Mouse (Mus musculus) limb, embryonic 11.5 days (tissue): ENCODE results near the gene Ldhal6b. TPM values are rescaled to one million over a fixed set of nuclear protein-coding genes. Genes with fewer than 3 reads are reported as not detected.

Experiments used
- ATAC-seq: fragments of 200-750 bp; cut with Nextera tagmentation; 2 replicates; pipeline ENCODE4 v1.8.0; 2017; ENCODE audit warnings: low read depth; ENCODE audit not compliant: insufficient number of reproducible peaks, low FRiP score, low TSS enrichment
- DNase-seq: peaks from one replicate; pipeline ENCODE4 v3.0.0-alpha.2; 2015; ENCODE audit warnings: low spot score
- H3K27ac ChIP-seq: fragments of 300-500 bp; sonication (generic); replicated peaks from 2 replicates; pipeline ENCODE4 v1.5.1; 2014; ENCODE audit warnings: low read depth, mild to moderate bottlenecking, low read length
- H3K27me3 ChIP-seq: fragments of 300-500 bp; sonication (generic); 2 replicates; pipeline ENCODE4 v1.6.1; 2014; ENCODE audit warnings: mild to moderate bottlenecking, low read length, mixed read lengths; ENCODE audit not compliant: control insufficient read depth, insufficient read depth
- H3K36me3 ChIP-seq: fragments of 300-500 bp; sonication (generic); 2 replicates; pipeline ENCODE4 v1.6.1; 2014; ENCODE audit warnings: mild to moderate bottlenecking, low read length, moderate library complexity, mixed read lengths; ENCODE audit not compliant: control insufficient read depth, insufficient read depth
- H3K4me1 ChIP-seq: fragments of 300-500 bp; sonication (generic); 2 replicates; pipeline ENCODE4 v1.6.1; 2014; ENCODE audit warnings: low read length, mixed read lengths; ENCODE audit not compliant: control insufficient read depth, insufficient read depth
- H3K4me2 ChIP-seq: fragments of 300-500 bp; sonication (generic); 2 replicates; pipeline ENCODE4 v1.6.1; 2014; ENCODE audit warnings: low read depth, mild to moderate bottlenecking, moderate library complexity; ENCODE audit not compliant: severe bottlenecking
- H3K4me3 ChIP-seq: fragments of 300-500 bp; sonication (generic); 2 replicates; pipeline ENCODE4 v1.5.1; 2014; ENCODE audit warnings: low read depth, low read length
- H3K9ac ChIP-seq: fragments of 300-500 bp; sonication (generic); 2 replicates; pipeline ENCODE4 v1.6.1; 2014; ENCODE audit warnings: mild to moderate bottlenecking, low read length
- H3K9me3 ChIP-seq: fragments of 300-500 bp; sonication (generic); 2 replicates; pipeline ENCODE4 v1.6.1; 2016; ENCODE audit warnings: low read length; ENCODE audit not compliant: control insufficient read depth
- WGBS: fragments of 180-500 bp; shearing (Covaris S2); extraction: QIAGEN DNeasy Blood & Tissue Kit; methylation state at CpG from one replicate; pipeline ENCODE4 v1.1.7; 2014; 5-methylcytosine and 5-hydroxymethylcytosine counted together
- microRNA-seq: library from miRNA; unstranded; fragments of <30 nt; microRNA quantifications from one replicate; pipeline ENCODE4, GENCODE M21; 2016
- polyA plus RNA-seq: library from polyadenylated mRNA; unstranded; fragments of >200 nt; fragmentation: Nextera tagmentation; extraction: Ambion mirVana; gene quantifications from 2 replicates; pipeline ENCODE4 v1.2.1, GENCODE M21; 2014

The Ldhal6b gene
- polyA plus RNA-seq, 1 experiment from 2014 or later = not detected

GRCm38 (mm10) chr17:5371521-5371920, 47.0 kb downstream of the Ldhal6b start:
- ATAC-seq (no peak), DNase-seq (no peak)
- Histone ChIP-seq H3K27me3 (no peaks in the 10 kb centered on the region), H3K4me1 (no peaks in the 10 kb centered on the region), H3K36me3 (no peaks in the 10 kb centered on the region), H3K4me3 (no peak overlapping the region), H3K9ac (no peak overlapping the region), H3K27ac (no peak overlapping the region), H3K9me3 (no peaks in the 10 kb centered on the region), H3K4me2 (no peak overlapping the region)
- 78% methylated on average over 7 of the region's 7 CpGs for WGBS

GRCm38 (mm10) chr17:5371032-5371431, 47.5 kb downstream of the Ldhal6b start:
- Histone ChIP-seq H3K27me3 (no peaks in the 10 kb centered on the region), H3K4me3 (no peak overlapping the region), H3K4me1 (no peaks in the 10 kb centered on the region), H3K27ac (no peak overlapping the region), H3K9me3 (no peaks in the 10 kb centered on the region), H3K4me2 (no peak overlapping the region), H3K36me3 (no peaks in the 10 kb centered on the region), H3K9ac (no peak overlapping the region)
- WGBS = 77% methylated on average over 4 of the region's 4 CpGs
- no peak for ATAC-seq
- no peak for DNase-seq

Small RNA genes within 50 kb of the gene (microRNA-seq; reads per million reads assigned to microRNA genes)
- gene Gm22475 = not detected

Other genes with a start within 250 kb of the Ldhal6b start
- gene Tmem242, start 21.5 kb upstream of the Ldhal6b start, polyA plus RNA-seq = 141 and 175 TPM in 2 replicates
- 0.99 and 1.4 TPM in 2 replicates for gene Zdhhc14, start 73.8 kb upstream of the Ldhal6b start, polyA plus RNA-seq